Mouse (Mus musculus): ENCODE measurements around the gene Inpp5f. TPM values are rescaled to one million over a fixed set of nuclear protein-coding genes. Genes with fewer than 3 reads are reported as not detected.
A peak's percentile ranks its signal among the peaks of the same experiment; 100 is the strongest.

Inpp5f gene
- polyA plus RNA-seq, 1 experiment from 2014 or later = 8.3 TPM

DNA sequence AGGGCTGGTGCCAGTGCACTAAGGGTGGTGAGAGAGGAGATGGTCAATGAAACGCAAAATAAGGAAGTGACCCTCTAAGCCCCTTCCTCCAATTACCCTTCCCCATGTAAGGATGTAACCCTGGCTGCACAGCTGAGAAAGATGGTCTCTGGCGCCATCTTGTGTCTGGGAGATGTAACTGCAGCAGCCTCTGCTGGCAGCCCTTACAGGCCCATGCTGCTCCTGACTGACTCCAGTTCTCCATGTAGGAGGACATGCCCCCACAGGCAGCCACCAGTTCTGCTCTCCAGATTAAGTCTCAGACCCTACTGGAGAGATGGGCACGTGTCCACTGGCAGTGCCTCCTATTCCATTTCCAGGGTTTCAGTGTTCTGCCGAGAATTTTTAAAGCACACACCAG lies 94.6 kb downstream of the Inpp5f start:
- no peak overlapping the region for H3K4me2 ChIP-seq (replicated peaks; ENCODE audit: low read depth)
- no peak overlapping the region for H3K9ac ChIP-seq (ENCODE audit: low read depth, low read length)
- H3K9me3 ChIP-seq (ENCODE audit: control insufficient read depth) = no peaks in the 10 kb centered on the region
- 0 out of 2 replicates have a peak, but pooled peaks have one; percentile 45 for ATAC-seq
- H3K36me3 ChIP-seq (ENCODE audit: control insufficient read depth, insufficient read depth) = peaks cover 87% of the 10 kb centered on the region
- no peak overlapping the region for H3K27ac ChIP-seq (ENCODE audit: low read depth, low read length)
- WGBS = 22% methylated on average over 4 of the region's 4 CpGs
- H3K4me1 ChIP-seq (replicated peaks; ENCODE audit: control insufficient read depth, insufficient read depth, low read length) = no peaks in the 10 kb centered on the region
- TF ChIP-seq CTCF (IDR thresholded peaks at IDR 0.05; ENCODE audit: low read depth) = peak; percentile 96
- no peak overlapping the region for H3K4me3 ChIP-seq (ENCODE audit: low read depth, low read length)
- H3K27me3 ChIP-seq (replicated peaks; ENCODE audit: control insufficient read depth, insufficient read depth, low read length) = no peaks in the 10 kb centered on the region

DNA sequence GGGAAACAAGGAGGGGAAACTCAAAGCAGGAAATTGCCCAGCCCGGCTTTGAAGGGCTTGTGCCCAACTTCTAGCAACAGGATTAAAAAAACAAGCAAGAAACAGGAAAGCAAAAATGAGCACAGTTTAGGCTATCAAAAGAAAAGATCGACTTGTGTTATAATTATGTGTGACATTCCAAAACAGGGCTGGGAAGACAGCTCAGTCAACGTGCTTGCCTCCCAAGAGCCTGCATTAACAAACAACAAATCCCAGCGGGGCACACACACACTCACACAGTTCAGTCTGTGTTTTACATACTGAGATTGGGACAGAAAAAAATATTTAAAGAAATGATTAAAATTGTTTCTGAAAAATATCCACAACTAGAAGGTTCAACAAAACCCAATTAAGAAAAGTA lies 106.9 kb downstream of the Inpp5f start:
- peaks cover 76% of the 10 kb centered on the region for H3K36me3 ChIP-seq (ENCODE audit: control insufficient read depth, insufficient read depth)
- no peak for TF ChIP-seq CTCF (IDR thresholded peaks at IDR 0.05; ENCODE audit: low read depth)
- no peaks in the 10 kb centered on the region for H3K9me3 ChIP-seq (ENCODE audit: control insufficient read depth)
- no peak overlapping the region for H3K9ac ChIP-seq (ENCODE audit: low read depth, low read length)
- H3K27ac ChIP-seq (ENCODE audit: low read depth, low read length) = no peak overlapping the region; the same call in 1 of the 2 replicates
- 70% methylated on average over 4 of the region's 4 CpGs for WGBS
- H3K4me2 ChIP-seq (replicated peaks; ENCODE audit: low read depth) = no peak overlapping the region
- no peaks in the 10 kb centered on the region for H3K27me3 ChIP-seq (replicated peaks; ENCODE audit: control insufficient read depth, insufficient read depth, low read length)
- H3K4me1 ChIP-seq (replicated peaks; ENCODE audit: control insufficient read depth, insufficient read depth, low read length) = no peaks in the 10 kb centered on the region
- no peak overlapping the region for H3K4me3 ChIP-seq (ENCODE audit: low read depth, low read length)
- ATAC-seq = no peak

- H3K27ac ChIP-seq (ENCODE audit: low read depth, low read length) = no peak overlapping the region
- H3K36me3 ChIP-seq (ENCODE audit: control insufficient read depth, insufficient read depth) = peaks cover 22% of the 10 kb centered on the region
- H3K9me3 ChIP-seq (ENCODE audit: control insufficient read depth) = no peaks in the 10 kb centered on the region
- no peaks in the 10 kb centered on the region for H3K4me1 ChIP-seq (replicated peaks; ENCODE audit: control insufficient read depth, insufficient read depth, low read length)
- H3K27me3 ChIP-seq (replicated peaks; ENCODE audit: control insufficient read depth, insufficient read depth, low read length) = no peaks in the 10 kb centered on the region
- H3K4me3 ChIP-seq (ENCODE audit: low read depth, low read length) = no peak overlapping the region
- H3K9ac ChIP-seq (ENCODE audit: low read depth, low read length) = no peak overlapping the region
- TF ChIP-seq CTCF (IDR thresholded peaks at IDR 0.05; ENCODE audit: low read depth) = peak; percentile 88
- ATAC-seq = peak; percentile 64; the same call in 1 of the 2 replicates
- 32% methylated on average over 4 of the region's 4 CpGs for WGBS
- no peak overlapping the region for H3K4me2 ChIP-seq (replicated peaks; ENCODE audit: low read depth)
These were observed 113.6 kb downstream of the Inpp5f start for GRCm38 (mm10) chr7:128724761-128725160.

- no peak overlapping the region for H3K4me3 ChIP-seq (ENCODE audit: low read depth, low read length)
- no peak overlapping the region for H3K4me2 ChIP-seq (replicated peaks; ENCODE audit: low read depth)
- ATAC-seq = no peak
- H3K27ac ChIP-seq (ENCODE audit: low read depth, low read length) = no peak overlapping the region
- H3K9me3 ChIP-seq (ENCODE audit: control insufficient read depth) = no peaks in the 10 kb centered on the region
- 84% methylated on average over 9 of the region's 9 CpGs for WGBS
- no peak for TF ChIP-seq CTCF (IDR thresholded peaks at IDR 0.05; ENCODE audit: low read depth)
- no peaks in the 10 kb centered on the region for H3K27me3 ChIP-seq (replicated peaks; ENCODE audit: control insufficient read depth, insufficient read depth, low read length)
- H3K9ac ChIP-seq (ENCODE audit: low read depth, low read length) = no peak overlapping the region
- H3K36me3 ChIP-seq (ENCODE audit: control insufficient read depth, insufficient read depth) = peaks cover 20% of the 10 kb centered on the region; the same call in 1 of the 2 replicates
- H3K4me1 ChIP-seq (replicated peaks; ENCODE audit: control insufficient read depth, insufficient read depth, low read length) = no peaks in the 10 kb centered on the region
These were observed 114.1 kb downstream of the Inpp5f start for GRCm38 (mm10) chr7:128725189-128725588.

GRCm38 (mm10) chr7:128726999-128727398 lies 115.9 kb downstream of the Inpp5f start:
- H3K9me3 ChIP-seq (ENCODE audit: control insufficient read depth) = no peaks in the 10 kb centered on the region
- no peak for ATAC-seq
- no peaks in the 10 kb centered on the region for H3K27me3 ChIP-seq (replicated peaks; ENCODE audit: control insufficient read depth, insufficient read depth, low read length)
- H3K9ac ChIP-seq (ENCODE audit: low read depth, low read length) = no peak overlapping the region
- H3K27ac ChIP-seq (ENCODE audit: low read depth, low read length) = no peak overlapping the region
- no peaks in the 10 kb centered on the region for H3K4me1 ChIP-seq (replicated peaks; ENCODE audit: control insufficient read depth, insufficient read depth, low read length)
- TF ChIP-seq CTCF (IDR thresholded peaks at IDR 0.05; ENCODE audit: low read depth) = peak; percentile 12; the same call in 1 of the 2 replicates
- H3K4me3 ChIP-seq (ENCODE audit: low read depth, low read length) = no peak overlapping the region
- peaks cover 7% of the 10 kb centered on the region; the same call in 1 of the 2 replicates for H3K36me3 ChIP-seq (ENCODE audit: control insufficient read depth, insufficient read depth)
- 76% methylated on average over 10 of the region's 10 CpGs for WGBS
- H3K4me2 ChIP-seq (replicated peaks; ENCODE audit: low read depth) = no peak overlapping the region

- Histone ChIP-seq H3K9me3 (ENCODE audit: control insufficient read depth) (no peaks in the 10 kb centered on the region), H3K4me2 (replicated peaks; ENCODE audit: low read depth) (no peak overlapping the region), H3K27ac (ENCODE audit: low read depth, low read length) (no peak overlapping the region), H3K36me3 (ENCODE audit: control insufficient read depth, insufficient read depth) (peaks cover 6% of the 10 kb centered on the region; the same call in 1 of the 2 replicates), H3K4me3 (ENCODE audit: low read depth, low read length) (no peak overlapping the region), H3K9ac (ENCODE audit: low read depth, low read length) (no peak overlapping the region), H3K27me3 (replicated peaks; ENCODE audit: control insufficient read depth, insufficient read depth, low read length) (no peaks in the 10 kb centered on the region), H3K4me1 (replicated peaks; ENCODE audit: control insufficient read depth, insufficient read depth, low read length) (no peaks in the 10 kb centered on the region; the same call in 1 of the 2 replicates)
- TF ChIP-seq CTCF (IDR thresholded peaks at IDR 0.05; ENCODE audit: low read depth) = no peak
- ATAC-seq = no peak
- 63% methylated on average over 5 of the region's 5 CpGs for WGBS
These were observed 116.6 kb downstream of the Inpp5f start for GRCm38 (mm10) chr7:128727701-128728100.

DNA sequence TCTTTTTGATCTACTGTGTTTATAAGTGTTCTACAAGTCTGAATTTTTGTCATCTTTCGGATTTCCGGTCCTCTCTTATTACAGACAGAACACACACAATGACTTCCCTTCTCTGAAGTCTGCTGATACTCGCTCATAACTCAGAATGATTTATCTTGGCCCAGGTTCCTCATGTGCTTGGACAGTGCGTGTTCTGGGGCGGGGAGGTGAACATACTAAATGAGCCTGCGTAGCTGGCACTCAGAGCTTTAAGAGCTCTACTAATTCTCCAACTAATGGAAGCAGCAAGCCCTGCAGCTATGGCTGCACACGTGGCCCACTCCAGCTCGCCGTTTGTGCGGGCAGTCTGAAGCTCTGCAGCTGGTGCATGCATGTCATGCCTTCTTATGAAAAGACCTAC lies 117.6 kb downstream of the Inpp5f start:
- no peak for TF ChIP-seq CTCF (IDR thresholded peaks at IDR 0.05; ENCODE audit: low read depth)
- no peak for ATAC-seq

More for the DNA sequence above, 117.6 kb downstream of the Inpp5f start:
- Histone ChIP-seq H3K27ac (ENCODE audit: low read depth, low read length) (no peak overlapping the region), H3K4me1 (replicated peaks; ENCODE audit: control insufficient read depth, insufficient read depth, low read length) (no peaks in the 10 kb centered on the region; the same call in 1 of the 2 replicates), H3K36me3 (ENCODE audit: control insufficient read depth, insufficient read depth) (no peaks in the 10 kb centered on the region), H3K4me2 (replicated peaks; ENCODE audit: low read depth) (no peak overlapping the region), H3K9me3 (ENCODE audit: control insufficient read depth) (no peaks in the 10 kb centered on the region), H3K4me3 (ENCODE audit: low read depth, low read length) (no peak overlapping the region), H3K9ac (ENCODE audit: low read depth, low read length) (no peak overlapping the region), H3K27me3 (replicated peaks; ENCODE audit: control insufficient read depth, insufficient read depth, low read length) (no peaks in the 10 kb centered on the region)
- 67% methylated on average over 10 of the region's 10 CpGs for WGBS

All from intestine, postnatal 0 days (tissue).